Mouse (Mus musculus): Measurements from ENCODE around the gene Taar8a. TPM values are rescaled to one million over a fixed set of nuclear protein-coding genes. Genes with fewer than 3 reads are reported as not detected.
"Not testable (repeated sequence)": the region's sequence is repeated elsewhere in the genome, so short reads cannot be mapped to it uniquely, and the experiment has no call there.

The Taar8a gene
- polyA plus RNA-seq, 1 experiment from 2014 or later, result not detected

DNA sequence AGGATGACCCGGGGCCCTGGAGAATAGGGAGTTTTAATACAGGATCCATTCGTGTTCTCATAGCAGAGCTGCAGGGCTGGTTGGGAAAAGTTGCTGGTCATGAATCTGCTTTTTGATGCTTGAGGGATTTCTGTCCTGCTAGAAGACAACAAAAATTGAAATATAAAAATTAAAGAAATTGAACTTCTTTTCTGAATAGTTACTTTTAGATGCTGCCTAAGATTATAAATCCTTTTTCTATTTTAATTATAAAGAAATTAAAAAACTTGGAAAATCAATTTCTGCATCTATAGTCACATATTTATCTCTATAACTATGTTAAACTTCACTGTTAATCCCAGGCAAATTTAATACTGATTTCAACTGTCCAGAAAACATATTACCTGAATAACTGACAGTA lies 15.9 kb downstream of the Taar8a start, which contains the start of gene Taar8b:
TSS of gene Taar8b (minus strand) at position 101 of the 400 bp plus-strand sequence.
- Histone ChIP-seq H3K4me1 (no peaks in the 10 kb centered on the region), H3K36me3 (replicated peaks) (no peaks in the 10 kb centered on the region), H3K4me3 (no peak within 1 kb of the TSS), H3K27ac (replicated peaks) (no peak within 1 kb of the TSS), H3K27me3 (replicated peaks; ENCODE audit: low read depth, poor library complexity, severe bottlenecking) (no peaks in the 10 kb centered on the region), H3K9me3 (no peaks in the 10 kb centered on the region)
- no peak for DNase-seq (ENCODE audit: low spot score)
- 78% methylated on average over 2 of the region's 2 CpGs for WGBS

DNA sequence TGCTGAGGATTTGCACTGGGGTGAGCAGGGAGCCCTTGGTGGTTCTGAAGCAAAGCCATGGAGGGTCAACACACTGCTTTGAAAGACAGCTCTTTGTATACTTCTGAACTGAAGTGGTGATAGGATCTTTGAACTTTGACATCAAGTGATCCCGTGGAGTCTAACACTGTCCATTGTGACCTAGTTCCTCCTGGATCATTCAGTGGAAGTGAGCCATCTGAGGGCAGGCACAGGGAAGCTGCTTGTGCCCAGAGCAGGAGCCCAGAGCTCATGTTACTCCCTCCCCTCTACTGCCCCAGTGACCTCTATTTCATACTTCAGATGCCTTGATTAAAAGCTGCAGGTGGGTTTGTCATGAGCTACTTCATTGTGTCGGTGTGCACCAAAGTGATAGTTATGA lies 20.7 kb downstream of the Taar8a start:
- WGBS, result 53% methylated on average over 2 of the region's 2 CpGs
- not testable (repeated sequence) for H3K4me1 ChIP-seq; H3K4me3 ChIP-seq; H3K27ac ChIP-seq (replicated peaks); H3K27me3 ChIP-seq (replicated peaks; ENCODE audit: low read depth, poor library complexity, severe bottlenecking); DNase-seq (ENCODE audit: low spot score); H3K36me3 ChIP-seq (replicated peaks); H3K9me3 ChIP-seq

DNA sequence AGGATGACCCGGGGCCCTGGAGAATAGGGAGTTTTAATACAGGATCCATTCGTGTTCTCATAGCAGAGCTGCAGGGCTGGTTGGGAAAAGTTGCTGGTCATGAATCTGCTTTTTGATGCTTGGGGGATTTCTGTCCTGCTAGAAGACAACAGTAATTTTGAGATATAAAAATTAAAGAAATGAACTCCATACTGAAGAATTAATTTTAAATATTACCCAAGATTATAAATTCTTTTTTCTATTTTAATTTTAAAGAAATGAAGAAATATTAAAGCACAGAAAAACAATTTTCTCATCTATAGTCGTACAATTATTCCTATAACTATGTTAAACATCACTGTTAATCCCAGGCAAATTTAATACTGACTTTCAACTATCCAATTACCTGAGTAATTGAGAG lies 25.5 kb downstream of the Taar8a start, which contains the start of gene Taar8c:
TSS of gene Taar8c (minus strand) at position 101 of the 400 bp plus-strand sequence.
- H3K4me1 ChIP-seq; H3K27me3 ChIP-seq (replicated peaks; ENCODE audit: low read depth, poor library complexity, severe bottlenecking); H3K4me3 ChIP-seq; H3K27ac ChIP-seq (replicated peaks); H3K9me3 ChIP-seq; H3K36me3 ChIP-seq (replicated peaks); DNase-seq (ENCODE audit: low spot score): not testable (repeated sequence)
- WGBS, result 92% methylated on average over 1 of the region's 3 CpGs

DNA sequence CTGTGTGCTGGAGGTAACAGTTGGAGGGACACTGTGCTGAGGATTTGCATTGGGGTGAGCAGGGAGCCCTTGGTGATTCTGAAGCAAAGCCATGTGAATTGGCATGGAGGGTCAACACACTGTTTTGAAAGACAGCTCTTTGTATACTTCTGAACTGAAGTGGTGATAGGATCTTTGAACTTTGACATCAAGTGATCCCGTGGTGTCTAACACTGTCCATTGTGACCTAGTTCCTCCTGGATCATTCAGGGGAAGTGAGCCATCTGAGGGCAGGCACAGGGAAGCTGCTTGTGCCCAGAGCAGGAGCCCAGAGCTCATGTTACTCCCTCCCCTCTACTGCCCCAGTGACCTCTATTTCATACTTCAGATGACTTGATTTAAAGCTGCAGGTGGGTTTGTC lies 27.0 kb downstream of the Taar8a start:
- not testable (repeated sequence) for H3K9me3 ChIP-seq; H3K4me3 ChIP-seq; H3K4me1 ChIP-seq; H3K36me3 ChIP-seq (replicated peaks); H3K27ac ChIP-seq (replicated peaks); H3K27me3 ChIP-seq (replicated peaks; ENCODE audit: low read depth, poor library complexity, severe bottlenecking); DNase-seq (ENCODE audit: low spot score)
- WGBS, result 30% methylated on average over 1 of the region's 1 CpGs

DNA sequence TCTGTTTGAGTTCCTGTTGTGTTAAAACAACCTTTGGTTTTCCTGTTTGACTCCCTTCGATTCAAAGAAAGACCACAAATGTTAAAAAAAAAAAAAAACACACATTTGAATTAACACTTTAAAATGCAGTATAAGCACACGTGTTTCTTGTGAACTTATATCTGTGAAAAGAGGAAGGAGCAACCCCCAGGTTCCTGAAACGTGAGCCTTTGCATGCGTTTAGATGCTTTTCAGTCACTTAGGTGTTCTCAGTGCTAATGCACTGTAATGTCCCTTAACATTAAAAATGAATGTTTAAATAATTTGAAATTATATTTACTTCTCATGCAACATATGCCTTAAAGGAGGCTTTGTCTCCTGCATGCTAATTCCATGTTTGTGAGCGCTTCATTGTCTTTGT lies 31.4 kb downstream of the Taar8a start:
- 71% methylated on average over 5 of the region's 5 CpGs for WGBS
- no peaks in the 10 kb centered on the region for H3K9me3 ChIP-seq
- H3K36me3 ChIP-seq (replicated peaks), result no peaks in the 10 kb centered on the region
- no peak overlapping the region for H3K27ac ChIP-seq (replicated peaks)
- H3K27me3 ChIP-seq (replicated peaks; ENCODE audit: low read depth, poor library complexity, severe bottlenecking), result no peaks in the 10 kb centered on the region
- no peak overlapping the region for H3K4me3 ChIP-seq
- no peak for DNase-seq (ENCODE audit: low spot score)
- peaks cover 6% of the 10 kb centered on the region; the same call in 1 of the 2 replicates for H3K4me1 ChIP-seq

DNA sequence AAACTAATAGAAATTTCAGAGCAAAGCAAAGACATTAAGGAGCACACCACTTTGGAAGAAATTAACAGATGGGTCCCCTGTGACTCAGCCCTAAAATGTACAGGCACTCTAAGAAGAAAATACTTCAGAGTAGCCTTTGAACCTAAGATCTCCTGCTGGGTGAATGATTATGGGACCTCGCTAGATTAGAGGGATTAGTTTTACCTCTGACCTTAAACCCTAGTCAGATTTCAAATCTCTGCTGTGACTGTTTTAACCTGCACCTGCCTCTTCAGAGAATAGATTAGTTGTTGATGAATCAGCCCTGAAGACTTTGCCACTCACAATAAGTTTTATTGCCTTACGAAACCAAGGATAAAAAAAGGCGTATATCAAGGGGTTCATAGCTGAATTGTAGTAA lies 31.9 kb downstream of the Taar8a start:
- H3K27ac ChIP-seq (replicated peaks), result no peak overlapping the region
- 56% methylated on average over 3 of the region's 3 CpGs for WGBS
- H3K4me3 ChIP-seq, result no peak overlapping the region
- no peaks in the 10 kb centered on the region for H3K36me3 ChIP-seq (replicated peaks)
- H3K27me3 ChIP-seq (replicated peaks; ENCODE audit: low read depth, poor library complexity, severe bottlenecking), result no peaks in the 10 kb centered on the region
- no peak for DNase-seq (ENCODE audit: low spot score)
- H3K9me3 ChIP-seq, result no peaks in the 10 kb centered on the region
- H3K4me1 ChIP-seq, result peaks cover 6% of the 10 kb centered on the region; the same call in 1 of the 2 replicates

DNA sequence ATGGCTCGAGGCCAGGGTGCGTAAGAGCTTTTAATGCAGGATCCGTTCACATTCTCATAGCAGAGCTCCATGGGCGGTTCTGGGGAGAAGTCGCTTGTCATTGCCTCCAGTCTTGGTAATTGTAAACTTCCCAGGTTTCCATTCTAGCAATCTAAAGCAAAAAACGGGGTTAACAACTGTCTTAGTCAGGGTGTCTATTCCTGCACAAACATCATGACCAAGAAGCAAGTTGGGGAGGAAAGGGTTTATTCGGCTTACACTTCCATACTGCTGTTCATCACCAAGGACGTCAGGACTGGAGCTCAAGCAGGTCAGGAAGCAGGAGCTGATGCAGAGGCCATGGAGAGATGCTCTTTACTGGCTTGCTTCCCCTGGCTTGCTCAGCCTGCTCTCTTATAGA lies 33.1 kb downstream of the Taar8a start, which contains the start of gene Taar9:
TSS of gene Taar9 (minus strand) at position 101 of the 400 bp plus-strand sequence.
- not testable (repeated sequence) for H3K36me3 ChIP-seq (replicated peaks); DNase-seq (ENCODE audit: low spot score); H3K4me1 ChIP-seq; H3K4me3 ChIP-seq; H3K27ac ChIP-seq (replicated peaks); H3K9me3 ChIP-seq; H3K27me3 ChIP-seq (replicated peaks; ENCODE audit: low read depth, poor library complexity, severe bottlenecking)
- 87% methylated on average over 8 of the region's 8 CpGs for WGBS

DNA sequence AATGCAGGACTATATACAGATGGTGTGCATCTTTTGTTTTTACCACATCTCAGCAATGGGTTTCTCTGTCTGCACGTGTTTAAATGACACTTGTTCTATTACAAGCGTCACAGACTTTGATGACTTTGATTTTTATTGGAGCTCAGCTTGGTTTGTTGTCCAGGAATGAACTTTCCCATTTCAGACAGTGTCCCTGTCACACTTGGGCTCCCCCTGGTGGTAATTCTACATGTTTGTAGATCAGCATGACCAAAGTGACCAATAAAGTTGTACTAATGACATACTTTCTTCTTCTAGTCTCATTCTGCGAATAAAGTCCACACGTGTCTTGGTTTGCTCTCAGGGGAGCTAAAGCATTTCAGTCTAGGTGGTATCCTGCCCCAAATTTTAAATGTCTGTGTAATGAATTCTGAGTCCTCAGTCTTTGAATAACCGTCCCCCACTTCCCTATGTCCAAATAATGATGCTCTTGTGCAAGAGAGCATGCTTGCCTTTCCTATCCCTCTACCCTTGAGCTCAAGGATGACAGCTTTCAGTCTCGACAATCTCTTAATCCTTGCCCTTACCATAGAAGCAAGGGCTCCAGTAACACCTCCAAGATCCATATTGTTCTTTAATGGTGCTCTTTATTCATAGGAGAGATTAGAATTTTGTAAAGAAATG lies 34.9 kb downstream of the Taar8a start:
- H3K27me3 ChIP-seq (replicated peaks; ENCODE audit: low read depth, poor library complexity, severe bottlenecking), result no peaks in the 10 kb centered on the region
- H3K36me3 ChIP-seq (replicated peaks), result no peaks in the 10 kb centered on the region
- DNase-seq (ENCODE audit: low spot score), result peak; percentile 44
- H3K4me3 ChIP-seq, result no peak overlapping the region
- H3K27ac ChIP-seq (replicated peaks), result no peak overlapping the region
- H3K9me3 ChIP-seq, result peaks cover 7% of the 10 kb centered on the region; the same call in 1 of the 2 replicates
- 54% methylated on average over 6 of the region's 6 CpGs for WGBS
- H3K4me1 ChIP-seq, result peaks cover 6% of the 10 kb centered on the region; the same call in 1 of the 2 replicates

Other genes with a start within 250 kb of the Taar8a start
- not detected in 2 replicates for gene Vnn3, start 225.0 kb upstream of the Taar8a start, polyA plus RNA-seq (2016; fragmentation: Nextera tagmentation; extraction: Ambion mirVana)
- 1.9 and 2.1 TPM in 2 replicates for gene Vnn1, start 181.8 kb upstream of the Taar8a start, polyA plus RNA-seq (2016; fragmentation: Nextera tagmentation; extraction: Ambion mirVana)
- gene Taar1, start 156.1 kb upstream of the Taar8a start, polyA plus RNA-seq (2016; fragmentation: Nextera tagmentation; extraction: Ambion mirVana), result not detected in 2 replicates
- not detected in 2 replicates for gene Taar2, start 137.9 kb upstream of the Taar8a start, polyA plus RNA-seq (2016; fragmentation: Nextera tagmentation; extraction: Ambion mirVana)
- gene Taar3, start 126.9 kb upstream of the Taar8a start, polyA plus RNA-seq (2016; fragmentation: Nextera tagmentation; extraction: Ambion mirVana), result not detected in 2 replicates
- gene Taar4, start 116.0 kb upstream of the Taar8a start, polyA plus RNA-seq (2016; fragmentation: Nextera tagmentation; extraction: Ambion mirVana), result not detected in 2 replicates
- not detected in 2 replicates for gene Taar5, start 105.8 kb upstream of the Taar8a start, polyA plus RNA-seq (2016; fragmentation: Nextera tagmentation; extraction: Ambion mirVana)
- not detected in 2 replicates for gene Taar6, start 90.9 kb upstream of the Taar8a start, polyA plus RNA-seq (2016; fragmentation: Nextera tagmentation; extraction: Ambion mirVana)
- gene Taar7a, start 83.0 kb upstream of the Taar8a start, polyA plus RNA-seq (2016; fragmentation: Nextera tagmentation; extraction: Ambion mirVana), result not detected in 2 replicates
- not detected in 2 replicates for gene Taar7b, start 76.6 kb upstream of the Taar8a start, polyA plus RNA-seq (2016; fragmentation: Nextera tagmentation; extraction: Ambion mirVana)
- not detected in 2 replicates for gene Taar7d, start 49.3 kb upstream of the Taar8a start, polyA plus RNA-seq (2016; fragmentation: Nextera tagmentation; extraction: Ambion mirVana)
- gene Taar7e, start 38.9 kb upstream of the Taar8a start, polyA plus RNA-seq (2016; fragmentation: Nextera tagmentation; extraction: Ambion mirVana), result not detected in 2 replicates
- not detected in 2 replicates for gene Taar7f, start 27.0 kb upstream of the Taar8a start, polyA plus RNA-seq (2016; fragmentation: Nextera tagmentation; extraction: Ambion mirVana)
- not detected in 2 replicates for gene Taar8b, start 15.8 kb downstream of the Taar8a start, polyA plus RNA-seq (2016; fragmentation: Nextera tagmentation; extraction: Ambion mirVana)
- gene Taar8c, start 25.4 kb downstream of the Taar8a start, polyA plus RNA-seq (2016; fragmentation: Nextera tagmentation; extraction: Ambion mirVana), result not detected in 2 replicates
- not detected in 2 replicates for gene Taar9, start 33.0 kb downstream of the Taar8a start, polyA plus RNA-seq (2016; fragmentation: Nextera tagmentation; extraction: Ambion mirVana)
- 47.9 and 55.1 TPM in 2 replicates for gene Stx7, start 72.8 kb downstream of the Taar8a start, polyA plus RNA-seq (2016; fragmentation: Nextera tagmentation; extraction: Ambion mirVana)
- gene Moxd1, start 147.0 kb downstream of the Taar8a start, polyA plus RNA-seq (2016; fragmentation: Nextera tagmentation; extraction: Ambion mirVana), result 12.8 and 15.3 TPM in 2 replicates